Mouse (Mus musculus): ENCODE data around the gene Ttll5.

GRCm38 (mm10) chr12:86055306-86055705 lies 230.8 kb downstream of the Ttll5 start:
- TF ChIP-seq GATA2 (IDR thresholded peaks at IDR 0.05; ENCODE audit: borderline replicate concordance, low read depth, low read length) (no peak), CTCF (IDR thresholded peaks at IDR 0.05; ENCODE audit: low read depth, low read length) (no peak)
